Mouse (Mus musculus): ENCODE results near the gene Flot1.

Gene Flot1

DNA sequence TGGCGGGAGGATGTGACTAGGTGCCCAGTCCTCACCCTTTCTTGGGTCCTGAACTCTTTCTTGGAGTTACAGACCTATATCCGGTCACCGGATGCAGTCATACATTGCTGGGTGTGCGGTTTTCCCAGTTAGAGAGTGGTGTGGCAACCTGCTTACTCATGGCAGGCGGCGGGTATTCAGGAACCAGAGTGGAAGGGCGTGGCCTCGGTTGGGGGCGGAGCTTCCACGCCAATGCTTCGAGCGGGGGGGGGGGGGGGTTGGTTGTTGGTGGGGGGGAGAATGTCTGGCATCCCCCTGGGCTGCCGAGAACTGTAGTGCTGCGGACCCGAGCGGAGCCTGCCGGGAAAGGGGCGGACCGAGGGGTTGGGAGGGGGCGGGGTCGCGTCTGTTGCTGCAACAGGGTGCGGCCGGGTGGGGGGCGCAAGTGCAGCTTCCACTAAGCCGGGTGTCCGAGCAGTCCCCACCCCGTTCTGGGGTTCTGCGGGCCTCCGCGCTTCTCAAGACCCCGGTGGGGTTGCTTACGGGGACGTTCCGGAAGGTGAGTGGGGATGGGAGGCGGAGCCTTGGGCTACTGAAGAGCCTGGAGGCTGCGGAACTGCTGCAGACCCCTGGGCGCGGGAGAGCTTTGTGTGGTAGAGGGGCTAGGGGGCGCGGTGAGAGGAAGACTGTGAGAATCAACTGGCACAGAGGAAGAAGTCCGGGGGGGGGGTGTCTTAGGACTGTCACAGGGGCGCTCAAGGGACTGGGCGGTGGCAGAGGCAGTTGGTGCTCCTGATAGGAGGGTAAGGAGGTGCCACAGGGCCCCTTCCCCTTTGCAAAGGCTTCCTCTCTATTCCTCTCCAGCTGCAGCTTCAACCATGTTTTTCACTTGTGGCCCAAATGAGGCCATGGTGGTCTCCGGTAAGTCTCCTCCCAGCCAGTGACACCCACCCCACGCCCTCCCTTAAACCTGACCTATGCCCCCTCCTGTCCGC lies at the start of gene Flot1:
Flot1 (plus strand) TSS at position 267 of the 974 bp plus-strand sequence.
- peak; percentile 93 for DNase-seq (ENCODE audit: low spot score)

DNA sequence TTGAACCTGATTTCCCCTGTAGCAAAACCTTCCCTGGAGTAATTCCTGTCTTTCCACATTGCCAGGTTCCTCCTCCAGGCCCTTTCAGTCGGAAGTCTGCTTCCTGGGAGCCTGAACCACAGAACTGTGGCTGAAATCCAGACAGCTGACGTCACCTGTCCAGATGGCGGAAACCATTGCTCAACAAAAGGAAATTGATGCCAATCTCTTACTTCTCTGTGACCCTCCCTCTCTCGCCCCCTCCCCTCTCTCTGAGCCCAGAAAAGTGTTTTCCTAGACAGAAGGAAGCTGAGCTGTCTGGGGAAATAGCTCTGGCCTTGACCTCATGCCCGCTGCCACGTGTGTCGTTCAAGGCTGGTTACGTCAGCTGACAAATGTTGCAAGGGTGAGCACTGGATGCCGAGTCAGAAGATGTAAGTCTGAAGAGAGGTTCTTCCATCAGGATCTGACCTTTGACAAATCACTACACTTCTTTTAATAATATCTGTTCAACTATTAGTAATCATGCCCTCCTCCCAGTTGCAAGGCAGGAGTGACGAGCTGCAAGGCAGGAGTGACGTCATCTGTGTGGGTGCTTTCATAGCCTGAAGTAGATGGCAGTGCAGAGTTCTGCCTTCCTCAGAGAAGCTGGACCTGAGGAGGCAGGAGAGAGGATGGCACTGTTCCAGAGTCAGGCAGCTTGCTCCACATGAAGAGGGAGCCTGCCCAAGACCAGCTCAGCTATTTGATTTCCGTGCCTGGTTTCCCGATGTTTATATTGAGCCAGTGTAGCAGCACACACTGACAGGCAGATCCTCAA lies 46.0 kb upstream of the Flot1 start:
- DNase-seq (ENCODE audit: low spot score) = peak; percentile 60

DNA sequence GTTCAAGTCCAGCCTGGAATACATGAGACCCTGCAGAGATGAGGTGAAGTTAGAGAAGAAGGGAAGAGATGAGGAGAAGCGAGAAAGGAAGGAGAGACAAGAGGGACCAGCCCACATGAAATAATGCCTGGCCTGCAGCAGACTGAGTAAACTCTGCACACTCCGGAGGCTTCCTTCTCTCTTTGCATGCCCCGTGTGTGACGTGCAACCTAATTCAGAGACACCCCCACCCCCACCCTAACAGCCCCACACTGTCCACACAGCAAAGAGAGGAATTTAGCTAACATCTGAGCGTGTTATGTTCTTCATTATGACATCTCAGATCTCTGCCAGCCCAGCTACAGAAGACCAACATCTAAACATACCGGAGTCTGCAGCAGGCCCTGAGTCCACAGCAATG lies 44.1 kb upstream of the Flot1 start:
- no peak for DNase-seq (ENCODE audit: low spot score)

DNA sequence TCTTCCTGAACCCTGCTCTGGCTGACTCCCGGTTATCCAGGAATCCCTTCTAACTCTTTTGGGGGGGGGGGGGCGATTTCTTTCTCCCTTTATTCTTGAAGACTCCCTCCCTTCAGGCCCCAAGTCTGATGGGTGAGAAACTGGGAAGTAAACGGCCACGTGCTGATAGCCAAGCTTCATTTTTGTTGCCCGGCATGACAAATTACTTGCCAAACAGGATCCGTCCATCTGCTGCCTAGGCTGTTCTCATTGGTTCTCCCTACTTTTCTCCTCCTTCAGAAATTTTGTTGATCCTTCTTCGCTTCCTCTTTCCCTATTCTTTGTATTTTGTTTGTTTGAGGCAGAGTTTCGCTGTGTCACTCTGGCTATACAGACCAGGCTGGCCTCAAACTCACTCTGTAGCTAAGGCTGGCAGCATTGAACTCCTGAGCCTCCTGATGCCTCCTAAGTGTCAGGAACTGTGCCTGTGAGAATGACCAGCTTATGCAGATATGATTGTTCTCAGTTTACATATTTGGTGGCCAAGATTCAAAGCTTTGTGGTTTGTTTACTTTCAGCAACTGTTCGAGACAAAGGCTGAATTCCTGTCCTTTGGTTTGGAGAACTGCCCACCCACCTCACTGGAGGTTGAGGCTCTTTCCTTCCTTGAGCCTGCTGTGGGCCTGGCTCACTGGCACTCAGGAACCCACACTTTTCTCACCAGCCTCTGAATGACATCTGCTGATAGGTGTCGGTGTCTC lies 43.4 kb upstream of the Flot1 start:
- DNase-seq (ENCODE audit: low spot score) = no peak

DNA sequence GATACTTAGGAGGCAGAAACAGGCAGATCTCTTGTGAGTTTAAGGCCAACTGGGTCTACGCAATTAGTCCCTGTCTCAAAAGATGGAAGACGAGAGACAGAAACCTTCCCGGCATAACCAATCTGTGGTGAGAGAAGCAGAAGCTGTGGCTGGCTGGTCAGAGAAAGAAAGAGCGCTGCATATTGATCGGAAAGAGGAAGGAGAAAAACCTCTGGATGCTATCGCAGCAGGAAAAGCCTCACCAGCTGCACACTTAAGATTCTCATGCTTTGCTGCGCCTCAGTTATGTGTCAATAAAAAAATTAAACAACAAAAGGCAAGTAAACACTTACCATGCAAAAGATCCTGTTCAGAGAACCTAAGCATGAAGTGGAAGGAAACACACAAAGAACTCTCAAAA lies 42.7 kb upstream of the Flot1 start:
- DNase-seq (ENCODE audit: low spot score) = no peak

DNA sequence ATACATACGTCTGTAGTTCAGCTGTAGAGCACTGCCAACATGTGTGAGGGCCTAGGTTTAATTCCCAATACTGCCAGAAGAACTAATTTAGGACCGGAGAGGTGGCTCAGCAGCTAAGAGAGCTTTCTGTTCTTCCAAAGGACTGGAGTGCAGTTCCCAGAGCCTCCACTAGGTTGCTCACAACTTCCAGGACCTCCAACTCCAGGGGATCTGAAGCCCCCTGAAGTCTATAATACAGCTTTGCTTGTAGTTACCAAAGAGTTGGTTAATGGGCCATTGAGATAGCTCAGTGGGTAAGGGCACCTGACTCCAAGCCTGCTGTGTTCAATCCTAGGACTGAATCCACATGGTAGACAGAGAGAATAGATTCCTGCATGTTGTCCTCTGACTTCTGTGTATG lies 40.6 kb upstream of the Flot1 start:
- DNase-seq (ENCODE audit: low spot score) = no peak

DNA sequence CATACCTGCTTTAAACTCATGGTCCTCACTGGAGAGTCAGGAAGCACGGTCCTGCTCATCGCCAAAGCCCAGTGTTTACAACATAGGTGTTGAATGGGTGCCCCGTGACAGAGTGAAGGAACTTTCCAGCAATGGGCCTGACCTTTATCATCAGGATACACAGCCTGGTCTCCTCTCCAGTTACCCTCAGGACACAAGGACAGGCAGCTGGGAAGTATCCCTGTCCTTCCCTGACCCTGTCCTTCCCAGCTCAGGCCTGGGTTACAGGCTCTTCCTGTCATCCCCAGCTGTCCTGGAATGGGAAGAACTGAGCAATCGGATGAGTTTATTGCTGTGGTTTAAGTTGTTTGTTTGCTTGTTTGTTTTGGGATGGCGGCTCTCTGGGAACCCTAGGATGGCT lies 40.1 kb upstream of the Flot1 start:
- DNase-seq (ENCODE audit: low spot score) = no peak

DNA sequence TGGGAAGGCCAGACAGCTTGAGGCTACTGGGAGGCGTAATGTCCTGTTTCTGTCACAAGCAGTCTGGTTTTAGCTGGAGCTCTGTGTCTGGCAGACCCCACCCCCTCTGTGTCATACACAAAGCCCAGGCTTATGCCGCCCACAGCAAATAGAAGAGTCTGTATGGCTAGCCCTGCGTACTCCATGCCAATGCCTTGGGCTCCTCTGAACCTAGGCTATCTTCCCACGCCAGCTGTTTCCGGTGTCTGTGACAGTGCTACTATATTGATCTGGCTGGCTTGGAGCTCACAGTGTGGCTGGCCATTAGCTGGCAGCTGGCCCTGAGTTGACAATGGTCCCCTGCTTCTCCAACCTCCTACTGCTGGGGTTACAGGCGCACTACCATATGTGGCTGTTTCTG lies 39.1 kb upstream of the Flot1 start:
- DNase-seq (ENCODE audit: low spot score) = no peak

- DNase-seq (ENCODE audit: low spot score) = no peak
Observed at GRCm38 (mm10) chr17:35785140-35785539, 37.9 kb upstream of the Flot1 start.

GRCm38 (mm10) chr17:35787493-35787892 lies 35.5 kb upstream of the Flot1 start:
- no peak for DNase-seq (ENCODE audit: low spot score)

- DNase-seq (ENCODE audit: low spot score) = no peak
Observed at GRCm38 (mm10) chr17:35788025-35788424, 35.0 kb upstream of the Flot1 start.

- DNase-seq (ENCODE audit: low spot score) = no peak
Observed at GRCm38 (mm10) chr17:35790933-35791332, 32.1 kb upstream of the Flot1 start.

- DNase-seq (ENCODE audit: low spot score) = no peak
Observed at GRCm38 (mm10) chr17:35792837-35793236, 30.2 kb upstream of the Flot1 start.

DNA sequence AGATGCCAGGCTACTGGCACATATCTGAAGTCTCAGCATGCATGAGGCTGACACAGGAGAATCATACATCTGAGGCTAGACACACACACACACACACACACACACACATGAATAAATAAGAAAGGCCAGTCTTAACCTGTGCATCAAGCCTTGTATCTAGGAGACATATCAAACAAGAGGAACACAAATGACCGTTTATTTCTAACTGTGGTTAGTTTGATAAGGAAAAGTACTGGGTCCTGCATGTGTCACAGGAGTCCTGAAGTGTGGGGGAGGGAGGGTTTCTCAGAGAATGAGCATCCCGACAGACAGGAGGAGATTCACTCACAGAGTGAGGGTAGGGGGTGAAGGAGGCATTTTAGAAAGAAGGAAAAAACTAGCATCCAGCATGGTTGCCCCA lies 27.9 kb upstream of the Flot1 start:
- no peak for DNase-seq (ENCODE audit: low spot score)

DNA sequence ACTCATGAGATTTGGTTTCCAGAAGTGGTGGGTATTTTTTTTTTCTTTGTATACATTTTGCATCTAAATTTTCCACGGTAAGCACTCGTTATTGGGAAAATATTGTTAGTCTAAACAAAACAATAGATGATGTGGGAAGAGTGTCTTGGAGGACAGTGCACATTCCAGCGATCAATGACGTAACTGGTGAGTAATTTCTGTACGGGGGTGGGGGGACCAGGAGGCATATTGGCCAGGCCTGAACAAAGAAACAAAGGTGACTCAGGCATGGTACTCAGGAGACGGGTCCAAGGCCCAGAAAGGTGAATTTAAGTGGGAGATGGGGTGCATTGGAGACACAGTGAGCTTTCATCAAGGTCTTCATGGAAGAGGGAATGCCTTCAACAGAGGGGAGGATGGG lies 27.4 kb upstream of the Flot1 start:
- DNase-seq (ENCODE audit: low spot score) = no peak

- DNase-seq (ENCODE audit: low spot score) = no peak
Observed at GRCm38 (mm10) chr17:35796835-35797234, 26.2 kb upstream of the Flot1 start.

- no peak for DNase-seq (ENCODE audit: low spot score)
Observed at GRCm38 (mm10) chr17:35800905-35801304, 22.1 kb upstream of the Flot1 start.

DNA sequence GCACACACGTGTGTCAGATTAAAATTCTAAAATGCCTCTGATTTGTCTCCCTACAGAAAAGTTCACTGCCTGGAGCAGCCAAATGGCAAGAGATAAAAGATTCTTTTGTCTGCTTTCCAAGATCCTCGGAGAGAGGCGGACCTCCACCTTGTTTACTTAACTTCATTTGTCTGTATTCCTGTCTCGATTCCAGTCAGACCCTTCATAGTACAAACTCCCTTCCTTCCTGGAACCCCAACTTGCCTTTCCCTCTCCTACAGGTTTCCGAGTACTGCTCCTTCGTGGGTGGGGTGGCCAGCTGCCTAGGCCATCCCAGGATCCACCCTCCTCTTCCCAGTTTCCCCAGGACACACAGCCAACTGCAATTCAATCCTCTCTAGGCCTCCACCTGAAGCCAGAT lies 20.0 kb upstream of the Flot1 start:
- no peak for DNase-seq (ENCODE audit: low spot score)

DNA sequence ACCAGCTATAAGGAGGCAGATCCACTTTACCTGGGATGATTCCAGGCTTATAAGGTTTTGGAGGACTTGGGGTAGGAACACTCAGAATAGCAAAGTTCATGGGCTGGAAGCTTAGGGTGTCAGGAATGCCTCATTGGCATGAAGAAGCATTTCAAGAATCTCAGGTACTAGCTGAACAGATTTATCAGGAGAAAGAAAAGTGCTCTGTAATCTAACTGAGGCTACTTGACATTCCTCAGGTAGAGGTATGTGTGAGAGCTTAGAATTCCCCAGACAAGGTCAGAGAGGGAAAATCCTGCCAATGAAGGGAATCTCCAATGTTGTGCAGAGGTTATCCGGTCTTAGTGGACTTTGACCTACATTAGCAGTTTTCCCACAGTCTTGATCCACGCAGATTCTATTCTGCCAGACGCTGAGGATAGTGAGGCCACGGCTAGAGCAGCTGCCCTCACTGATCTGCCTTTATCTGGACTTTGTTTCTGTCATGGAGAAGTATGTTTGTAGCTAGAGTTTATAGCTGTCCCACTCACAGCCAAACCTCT lies 19.1 kb upstream of the Flot1 start:
- DNase-seq (ENCODE audit: low spot score) = peak; percentile 54

- DNase-seq (ENCODE audit: low spot score) = no peak
Observed at GRCm38 (mm10) chr17:35808073-35808472, 15.0 kb upstream of the Flot1 start.

- no peak for DNase-seq (ENCODE audit: low spot score)
Observed at GRCm38 (mm10) chr17:35809395-35809794, 13.6 kb upstream of the Flot1 start.

Data from yolk sac, embryonic 10.5 days (tissue).